In the genomic region with DNA sequence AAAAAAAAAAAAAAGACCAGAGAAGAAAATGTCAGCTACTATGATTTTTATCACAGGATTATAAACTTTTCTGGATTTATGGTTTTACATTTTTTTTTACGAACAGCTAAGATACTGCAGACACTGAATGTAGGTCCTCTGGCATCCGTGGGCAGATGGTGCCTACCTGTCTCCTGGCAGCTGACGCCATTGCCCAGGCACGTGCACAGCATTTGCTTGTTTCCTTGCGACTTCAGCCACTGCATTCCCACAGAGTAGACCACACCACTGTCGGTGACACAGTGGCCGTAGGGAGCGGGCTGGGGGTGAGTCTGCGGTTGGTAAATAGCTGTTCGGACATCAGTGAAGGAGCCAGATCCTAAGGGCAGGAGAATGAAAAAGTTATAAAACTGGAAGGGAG, we compare ENCODE assay signal across 19 mouse cellular contexts.
"Had no signal": no experiment of that assay in that cellular context is flagged by ENCODE, and none has a peak within 500 bp of the region (broad histone marks: within the 10 kb centered on the region; RNA-seq: fewer than 3 reads in every experiment).

No protein-coding gene starts in this region.

- H3K4me1 ChIP-seq: lung, embryonic 15.5 days; midbrain, embryonic 15.5 days; neural tube, embryonic 13.5 days had no signal

- H3K9ac ChIP-seq: lung, embryonic 15.5 days; midbrain, embryonic 13.5 days; midbrain, embryonic 15.5 days; neural tube, embryonic 13.5 days; neural tube, embryonic 15.5 days had no signal

- ATAC-seq: lung, postnatal 0 days; midbrain, embryonic 13.5 days; midbrain, embryonic 15.5 days had no signal

- H3K4me2 ChIP-seq: lung, embryonic 15.5 days; midbrain, embryonic 11.5 days; midbrain, embryonic 13.5 days; midbrain, embryonic 15.5 days; neural tube, embryonic 13.5 days; neural tube, embryonic 15.5 days had no signal

- H3K36me3 ChIP-seq: midbrain, embryonic 15.5 days had no signal

- H3K27me3 ChIP-seq: lung, embryonic 15.5 days; midbrain, embryonic 15.5 days; neural tube, embryonic 13.5 days; neural tube, embryonic 15.5 days had no signal

- DNase-seq: lung, adult 2 months; lung, postnatal 14 days; lung, postnatal 36 days; retina, postnatal 1 day; right cerebral cortex, adult 18-20 months; right cerebral cortex, postnatal 25 days; right cerebral cortex, postnatal 4 days; spleen, adult 18-20 months; thymus, adult 18-20 months; thymus, postnatal 14 days; thymus, postnatal 36 days had no signal

- H3K4me3 ChIP-seq: lung, embryonic 15.5 days; midbrain, embryonic 13.5 days; midbrain, embryonic 15.5 days; neural tube, embryonic 13.5 days; neural tube, embryonic 15.5 days had no signal

- H3K9me3 ChIP-seq: lung, embryonic 15.5 days; midbrain, embryonic 13.5 days; midbrain, embryonic 15.5 days; neural tube, embryonic 13.5 days; neural tube, embryonic 15.5 days had no signal

- H3K27ac ChIP-seq: lung, embryonic 15.5 days; macrophage; midbrain, embryonic 13.5 days; midbrain, embryonic 15.5 days; neural tube, embryonic 13.5 days; neural tube, embryonic 15.5 days had no signal
